Mouse (Mus musculus) mouse trophoblast stem cell (cell line): ENCODE measurements around the gene Slc24a4.

Experiments
- in situ Hi-C, 2 experiments: fragments of 300-500 bp; cut with MseI, MboI; formaldehyde crosslinking; loops; 2 replicates in 1 of 2; 3 replicates in 1 of 2; pipeline ENCODE4 v1.15.1; 2025

Gene Slc24a4

GRCm38 (mm10) chr12:102308001-102308456 lies 179.5 kb downstream of the Slc24a4 start:
- in situ Hi-C loops, result no loop called here

DNA sequence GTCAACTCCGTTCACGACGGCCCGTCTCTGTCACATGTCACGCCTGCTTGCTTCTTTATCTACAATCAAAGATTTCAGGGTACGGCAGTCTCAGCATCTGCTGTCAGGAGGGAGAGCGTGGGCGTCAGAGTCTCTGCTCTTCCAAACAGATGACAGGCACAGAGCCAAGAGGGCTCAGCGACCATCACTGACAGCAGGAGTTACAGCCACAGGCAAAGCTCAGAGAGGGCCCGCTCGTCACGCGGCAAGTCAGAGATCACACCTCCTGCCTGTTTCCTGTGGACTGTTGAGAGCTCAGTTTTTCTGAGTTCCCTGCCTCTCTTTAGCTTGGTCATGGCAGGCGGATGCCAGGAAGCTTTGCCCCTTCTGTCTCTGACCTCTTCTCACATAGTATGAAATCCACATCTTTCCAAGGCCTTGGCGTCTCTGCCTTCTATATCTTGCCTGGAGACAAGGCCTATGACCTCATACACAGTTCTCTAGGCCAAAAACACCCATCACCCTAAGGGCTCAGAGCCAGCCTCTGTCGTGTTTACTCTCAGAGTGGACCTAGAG lies 180.0 kb downstream of the Slc24a4 start:
- in situ Hi-C loops, result no loop called here

DNA sequence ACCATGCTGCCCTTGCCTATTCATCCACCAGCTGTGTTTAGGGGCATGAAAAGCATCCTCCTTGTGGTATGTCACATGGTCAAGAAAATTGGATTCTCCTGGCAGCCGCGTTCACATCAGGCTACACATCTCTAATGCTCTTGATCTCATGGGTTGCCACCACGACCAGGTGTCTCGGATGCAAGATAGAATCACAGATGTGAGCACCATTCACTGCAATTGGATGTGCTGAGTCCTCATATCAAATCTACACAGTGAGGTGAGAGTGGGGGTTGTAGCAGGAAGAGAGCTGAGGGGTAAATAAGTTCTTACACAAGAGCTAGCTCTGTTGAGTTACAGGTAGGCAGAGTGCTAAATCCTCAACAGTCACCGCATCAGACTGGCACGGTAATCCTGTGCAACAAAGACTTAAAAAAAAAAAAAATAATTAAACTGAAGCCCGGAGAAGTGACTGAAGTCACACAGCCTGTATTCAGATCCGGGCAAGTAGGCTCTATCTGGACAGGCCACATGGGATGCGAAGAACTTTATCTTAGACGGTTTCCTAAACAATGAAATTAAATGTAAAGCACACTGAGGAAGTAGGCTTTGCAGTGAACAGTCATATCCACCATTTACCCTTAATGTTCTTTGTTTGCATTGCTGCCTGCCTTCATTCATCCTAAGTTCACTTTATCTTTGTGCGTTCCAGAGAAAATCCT lies 180.7 kb downstream of the Slc24a4 start:
- in situ Hi-C loops, result no loop called here

- in situ Hi-C loops, result no loop called here
Measured at GRCm38 (mm10) chr12:102309800-102310195, 181.3 kb downstream of the Slc24a4 start.

- in situ Hi-C loops, result no loop called here
Measured at GRCm38 (mm10) chr12:102310261-102310660, 181.7 kb downstream of the Slc24a4 start.

- in situ Hi-C loops, result no loop called here
Measured at GRCm38 (mm10) chr12:102311454-102311853, 182.9 kb downstream of the Slc24a4 start.
